Mouse (Mus musculus) forebrain, postnatal 0 days (tissue): ENCODE results near the gene Auts2. TPM values are rescaled to one million over a fixed set of nuclear protein-coding genes. Genes with fewer than 3 reads are reported as not detected.

Source experiments
- ATAC-seq: fragments of 200-750 bp; cut with Nextera tagmentation; 2 replicates; pipeline ENCODE4 v1.8.0; 2017; ENCODE audit warnings: mild to moderate bottlenecking, moderate library complexity
- DNase-seq: peaks from one replicate; pipeline ENCODE4 v3.0.0-alpha.2; 2015
- H3K27ac ChIP-seq: fragments of 300-500 bp; sonication (generic); 2 replicates; pipeline ENCODE4 v1.5.1; 2014; ENCODE audit warnings: low read depth, mild to moderate bottlenecking, antibody characterized with exemption, low read length, moderate library complexity, mixed read lengths
- H3K27me3 ChIP-seq: fragments of 300-500 bp; sonication (generic); 2 replicates; pipeline ENCODE4 v1.6.1; 2014; ENCODE audit warnings: mild to moderate bottlenecking, low read length, mixed read lengths; ENCODE audit not compliant: insufficient read depth
- H3K36me3 ChIP-seq: fragments of 300-500 bp; sonication (generic); 2 replicates; pipeline ENCODE4 v1.6.1; 2014; ENCODE audit warnings: mild to moderate bottlenecking, moderate library complexity; ENCODE audit not compliant: insufficient read depth
- H3K4me1 ChIP-seq: fragments of 300-500 bp; sonication (generic); 2 replicates; pipeline ENCODE4 v1.6.1; 2014; ENCODE audit warnings: antibody characterized with exemption; ENCODE audit not compliant: insufficient read depth
- H3K4me2 ChIP-seq: fragments of 300-500 bp; sonication (generic); 2 replicates; pipeline ENCODE4 v1.6.1; 2014; ENCODE audit warnings: low read depth, mild to moderate bottlenecking, moderate library complexity
- H3K4me3 ChIP-seq: fragments of 300-500 bp; sonication (generic); 2 replicates; pipeline ENCODE4 v1.5.1; 2014; ENCODE audit warnings: low read depth, low read length, mixed read lengths
- H3K9ac ChIP-seq: fragments of 300-500 bp; sonication (generic); 2 replicates; pipeline ENCODE4 v1.6.1; 2014; ENCODE audit warnings: mild to moderate bottlenecking
- H3K9me3 ChIP-seq: fragments of 300-500 bp; sonication (generic); 2 replicates; pipeline ENCODE4 v1.6.1; 2016; ENCODE audit warnings: low read length
- CTCF ChIP-seq: sonication (generic); IDR thresholded peaks from 2 replicates; pipeline ENCODE4 v1.5.1; 2016; ENCODE audit warnings: antibody characterized with exemption, control low read depth, low read depth
- WGBS: fragments of 180-500 bp; shearing (Covaris S2); extraction: QIAGEN DNeasy Blood & Tissue Kit; methylation state at CpG from one replicate; pipeline ENCODE4 v1.1.7; 2014; 5-methylcytosine and 5-hydroxymethylcytosine counted together
- polyA plus RNA-seq: library from polyadenylated mRNA; unstranded; fragments of >200 nt; fragmentation: Nextera tagmentation; extraction: Ambion mirVana; gene quantifications from 2 replicates; pipeline ENCODE4 v1.2.1, GENCODE M21; 2015
- total RNA-seq: library from RNA; depleted of rRNA; stranded (reverse); fragments of >200 nt; gene quantifications from 2 replicates; pipeline ENCODE4 v1.2.3, GENCODE M21; 2014

Gene Auts2
- total and polyA plus RNA-seq, 2 experiments from 2014 or later: 40.9 to 66.2 TPM

DNA sequence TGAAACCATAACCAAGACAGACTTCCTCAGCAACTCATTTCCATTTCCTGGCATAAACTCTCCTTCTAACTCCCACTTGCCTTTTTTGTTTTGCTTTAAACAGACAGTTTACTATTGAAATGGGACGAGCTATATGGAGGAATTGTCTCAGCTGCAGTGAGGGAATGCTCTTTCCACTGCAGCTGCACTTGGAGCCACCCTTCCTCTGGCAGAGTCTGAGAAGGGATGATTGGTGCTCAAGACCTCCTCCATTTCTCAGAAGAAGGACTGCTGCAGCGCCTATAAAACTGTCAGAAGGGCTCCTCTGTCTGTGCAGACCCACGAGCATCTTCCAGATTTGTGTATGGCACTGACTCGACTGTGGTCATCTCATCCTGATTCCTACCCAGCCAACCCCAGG is 342.5 kb downstream of the Auts2 start:
- 60% methylated on average over 4 of the region's 4 CpGs for WGBS
- Histone ChIP-seq H3K36me3 (no peaks in the 10 kb centered on the region), H3K4me1 (peaks cover 25% of the 10 kb centered on the region), H3K4me2 (no peak overlapping the region), H3K9me3 (no peaks in the 10 kb centered on the region), H3K27ac (no peak overlapping the region), H3K27me3 (no peaks in the 10 kb centered on the region), H3K9ac (no peak overlapping the region), H3K4me3 (no peak overlapping the region)
- ATAC-seq (no peak), DNase-seq (no peak)
- no peak for TF ChIP-seq CTCF

GRCm38 (mm10) chr5:132195048-132195533 is 348.1 kb downstream of the Auts2 start:
- no peaks in the 10 kb centered on the region for H3K36me3 ChIP-seq
- no peak overlapping the region for H3K27ac ChIP-seq
- no peaks in the 10 kb centered on the region for H3K27me3 ChIP-seq
- H3K9me3 ChIP-seq: no peaks in the 10 kb centered on the region
- H3K9ac ChIP-seq: no peak overlapping the region
- WGBS: 25% methylated on average over 6 of the region's 6 CpGs
- no peak for ATAC-seq
- peaks cover 20% of the 10 kb centered on the region for H3K4me1 ChIP-seq
- H3K4me2 ChIP-seq: no peak overlapping the region
- TF ChIP-seq CTCF: no peak
- no peak overlapping the region for H3K4me3 ChIP-seq
- DNase-seq: no peak

GRCm38 (mm10) chr5:132190190-132190589 is 353.0 kb downstream of the Auts2 start:
- ATAC-seq (no peak), DNase-seq (no peak)
- Histone ChIP-seq H3K4me2 (no peak overlapping the region), H3K4me3 (no peak overlapping the region), H3K36me3 (no peaks in the 10 kb centered on the region), H3K9me3 (no peaks in the 10 kb centered on the region), H3K4me1 (peaks cover 24% of the 10 kb centered on the region), H3K27ac (no peak overlapping the region), H3K27me3 (no peaks in the 10 kb centered on the region), H3K9ac (no peak overlapping the region)
- 59% methylated on average over 4 of the region's 4 CpGs for WGBS
- TF ChIP-seq CTCF: no peak

GRCm38 (mm10) chr5:132186659-132187058 is 356.5 kb downstream of the Auts2 start:
- Histone ChIP-seq H3K9me3 (no peaks in the 10 kb centered on the region), H3K27me3 (no peaks in the 10 kb centered on the region), H3K36me3 (no peaks in the 10 kb centered on the region), H3K4me1 (peaks cover 10% of the 10 kb centered on the region), H3K4me2 (no peak overlapping the region), H3K4me3 (no peak overlapping the region), H3K9ac (no peak overlapping the region), H3K27ac (no peak overlapping the region)
- ATAC-seq: no peak
- TF ChIP-seq CTCF: no peak
- WGBS: 44% methylated on average over 3 of the region's 3 CpGs
- no peak for DNase-seq

DNA sequence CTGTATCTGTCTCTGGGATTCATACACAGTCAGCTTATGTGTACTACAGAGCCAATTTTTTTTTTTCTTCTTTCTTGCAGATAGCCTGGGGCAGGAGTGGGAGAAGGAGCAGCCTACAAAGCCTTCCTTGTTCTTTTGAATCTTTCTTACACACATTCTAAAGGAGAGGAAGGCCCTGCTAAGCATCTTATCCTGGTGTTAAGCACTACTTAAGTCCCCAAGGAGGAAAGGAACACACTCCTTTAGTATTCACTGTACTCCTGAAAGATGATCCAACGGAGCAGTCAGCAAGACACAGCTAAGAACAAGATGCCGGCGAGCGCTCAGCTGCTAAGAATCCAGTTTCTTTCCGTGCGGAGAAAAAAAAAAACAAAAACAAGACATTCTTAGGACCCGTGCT is 356.9 kb downstream of the Auts2 start:
- H3K4me3 ChIP-seq: no peak overlapping the region
- no peak for DNase-seq
- no peak for ATAC-seq
- H3K27me3 ChIP-seq: no peaks in the 10 kb centered on the region
- no peaks in the 10 kb centered on the region for H3K9me3 ChIP-seq
- no peak overlapping the region for H3K9ac ChIP-seq
- WGBS: 21% methylated on average over 7 of the region's 7 CpGs
- H3K36me3 ChIP-seq: no peaks in the 10 kb centered on the region
- no peak overlapping the region for H3K4me2 ChIP-seq
- TF ChIP-seq CTCF: no peak
- no peak overlapping the region for H3K27ac ChIP-seq
- peaks cover 10% of the 10 kb centered on the region for H3K4me1 ChIP-seq

GRCm38 (mm10) chr5:132184395-132185095 is 358.6 kb downstream of the Auts2 start:
- Histone ChIP-seq H3K27me3 (no peaks in the 10 kb centered on the region), H3K36me3 (no peaks in the 10 kb centered on the region), H3K4me3 (no peak overlapping the region), H3K27ac (no peak overlapping the region), H3K9ac (no peak overlapping the region), H3K4me2 (no peak overlapping the region), H3K9me3 (no peaks in the 10 kb centered on the region), H3K4me1 (peaks cover 10% of the 10 kb centered on the region)
- no peak for TF ChIP-seq CTCF
- 41% methylated on average over 4 of the region's 4 CpGs for WGBS
- DNase-seq: no peak
- no peak for ATAC-seq

DNA sequence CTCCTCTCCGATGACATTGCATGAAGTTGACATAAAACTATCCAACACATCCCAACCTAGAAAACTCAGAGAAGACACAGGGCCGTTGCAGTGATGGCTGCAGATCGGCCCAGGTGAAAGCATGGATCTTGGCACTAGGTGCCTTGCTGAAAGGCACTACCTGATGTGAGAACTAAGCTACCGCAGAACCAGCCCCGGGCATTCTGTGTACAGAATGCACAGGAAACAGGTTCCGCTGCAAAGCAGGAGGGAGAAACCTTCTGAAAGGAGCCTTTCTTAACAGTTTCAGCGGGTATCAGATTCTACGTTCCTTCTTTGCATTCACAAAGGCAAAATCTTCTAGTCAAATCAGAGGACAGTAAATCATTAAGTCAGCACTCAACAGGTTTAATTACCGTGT is 361.1 kb downstream of the Auts2 start:
- Histone ChIP-seq H3K4me2 (no peak overlapping the region), H3K36me3 (no peaks in the 10 kb centered on the region), H3K27me3 (no peaks in the 10 kb centered on the region), H3K4me3 (no peak overlapping the region), H3K9ac (no peak overlapping the region), H3K27ac (no peak overlapping the region), H3K9me3 (no peaks in the 10 kb centered on the region), H3K4me1 (peaks cover 10% of the 10 kb centered on the region)
- ATAC-seq (no peak), DNase-seq (no peak)
- WGBS: 77% methylated on average over 9 of the region's 9 CpGs
- TF ChIP-seq CTCF: no peak
